Mouse (Mus musculus): Measurements from ENCODE around the gene Pex26.

DNA sequence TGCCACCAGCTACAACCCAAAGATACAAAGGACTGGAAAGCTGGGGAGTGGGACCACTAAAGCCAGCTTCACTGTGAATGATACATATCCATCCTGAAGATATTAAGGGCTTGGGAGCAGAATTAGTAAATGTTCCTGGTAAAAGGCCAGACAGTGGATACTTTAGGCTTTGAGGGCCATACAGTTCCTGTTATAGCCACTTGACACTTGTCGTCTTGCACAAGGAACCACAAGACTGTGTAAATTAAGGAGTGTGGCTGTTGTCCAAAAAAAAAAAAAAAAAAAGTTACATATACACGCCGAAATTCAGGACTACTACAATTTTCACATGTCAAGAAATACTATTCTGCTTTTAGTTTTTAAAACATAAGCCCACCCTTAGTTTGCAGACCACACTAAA, 35.1 kb upstream of the Pex26 start:
- TF ChIP-seq POLR2A (IDR thresholded peaks at IDR 0.05; ENCODE audit: low read depth, low read length) (no peak), CTCF (IDR thresholded peaks at IDR 0.05; ENCODE audit: extremely low read depth, insufficient read depth, insufficient read length, insufficient replicate concordance) (no peak)
